Mouse (Mus musculus) CH12.LX (cell line): ENCODE results near the gene Kcnn3. TPM values are rescaled to one million over a fixed set of nuclear protein-coding genes. Genes with fewer than 3 reads are reported as not detected.

Experiments used
- polyA plus RNA-seq: library from polyadenylated mRNA; unstranded; fragments of >175 nt; gene quantifications from 2 replicates; pipeline ENCODE4 v1.2.1, GENCODE M21; 2012; ENCODE audit warnings: low read depth; ENCODE audit not compliant: insufficient read length
- total RNA-seq, 2 experiments: library from RNA; depleted of rRNA; stranded (reverse); fragments of 300-350 nt in 1 of 2; fragments of >200 nt in 1 of 2; gene quantifications; 2 replicates each; pipeline ENCODE4 v1.2.3; 2012 to 2014

The Kcnn3 gene
- total and polyA plus RNA-seq, 3 experiments: 0.06 TPM; not detected in 2

Other genes starting within 250 kb of the Kcnn3 start
- gene Slc50a1, start 249.6 kb upstream of the Kcnn3 start, total RNA-seq (2012; rRNA removed): 47.8 and 50.9 TPM in 2 replicates
- gene Slc50a1, start 249.6 kb upstream of the Kcnn3 start, total RNA-seq (2014; rRNA removed): 40.6 and 41.8 TPM in 2 replicates
- 44.7 and 56.0 TPM in 2 replicates for gene Slc50a1, start 249.6 kb upstream of the Kcnn3 start, polyA plus RNA-seq
- 0.59 and 0.93 TPM in 2 replicates for gene Efna1, start 239.0 kb upstream of the Kcnn3 start, total RNA-seq (2012; rRNA removed)
- 0.62 and 0.70 TPM in 2 replicates for gene Efna1, start 239.0 kb upstream of the Kcnn3 start, total RNA-seq (2014; rRNA removed)
- gene Efna1, start 239.0 kb upstream of the Kcnn3 start, polyA plus RNA-seq: 0.71 and 0.80 TPM in 2 replicates
- 0.13 TPM in 1 of 2 replicates, not detected in the other for gene Efna3, start 197.2 kb upstream of the Kcnn3 start, total RNA-seq (2012; rRNA removed)
- gene Efna3, start 197.2 kb upstream of the Kcnn3 start, total RNA-seq (2014; rRNA removed): 0.09 TPM in 1 of 2 replicates, not detected in the other
- 0.19 TPM in 1 of 2 replicates, not detected in the other for gene Efna3, start 197.2 kb upstream of the Kcnn3 start, polyA plus RNA-seq
- gene Efna4, start 182.1 kb upstream of the Kcnn3 start, total RNA-seq (2012; rRNA removed): 2.6 and 3.1 TPM in 2 replicates
- gene Efna4, start 182.1 kb upstream of the Kcnn3 start, total RNA-seq (2014; rRNA removed): 0.76 and 1.1 TPM in 2 replicates
- gene Efna4, start 182.1 kb upstream of the Kcnn3 start, polyA plus RNA-seq: 1.00 and 1.1 TPM in 2 replicates
- 31.3 and 39.1 TPM in 2 replicates for gene Adam15, start 170.2 kb upstream of the Kcnn3 start, total RNA-seq (2012; rRNA removed)
- gene Adam15, start 170.2 kb upstream of the Kcnn3 start, total RNA-seq (2014; rRNA removed): 5.8 and 5.9 TPM in 2 replicates
- 26.2 and 26.5 TPM in 2 replicates for gene Adam15, start 170.2 kb upstream of the Kcnn3 start, polyA plus RNA-seq
- not detected in 2 replicates for gene Dcst2, start 158.2 kb upstream of the Kcnn3 start, total RNA-seq (2012; rRNA removed)
- not detected in 2 replicates for gene Dcst2, start 158.2 kb upstream of the Kcnn3 start, total RNA-seq (2014; rRNA removed)
- gene Dcst2, start 158.2 kb upstream of the Kcnn3 start, polyA plus RNA-seq: 0.10 and 0.14 TPM in 2 replicates
- gene Dcst1, start 154.9 kb upstream of the Kcnn3 start, total RNA-seq (2012; rRNA removed): 0.04 and 0.21 TPM in 2 replicates
- not detected in 2 replicates for gene Dcst1, start 154.9 kb upstream of the Kcnn3 start, total RNA-seq (2014; rRNA removed)
- gene Dcst1, start 154.9 kb upstream of the Kcnn3 start, polyA plus RNA-seq: 0.10 and 0.53 TPM in 2 replicates
- 31.6 and 34.2 TPM in 2 replicates for gene Zbtb7b, start 125.4 kb upstream of the Kcnn3 start, total RNA-seq (2012; rRNA removed)
- 11.9 and 12.7 TPM in 2 replicates for gene Zbtb7b, start 125.4 kb upstream of the Kcnn3 start, total RNA-seq (2014; rRNA removed)
- 27.6 and 32.4 TPM in 2 replicates for gene Zbtb7b, start 125.4 kb upstream of the Kcnn3 start, polyA plus RNA-seq
- not detected in 2 replicates for gene Lenep, start 117.4 kb upstream of the Kcnn3 start, total RNA-seq (2012; rRNA removed)
- gene Lenep, start 117.4 kb upstream of the Kcnn3 start, total RNA-seq (2014; rRNA removed): not detected in 2 replicates
- gene Lenep, start 117.4 kb upstream of the Kcnn3 start, polyA plus RNA-seq: not detected in 2 replicates
- 26.9 and 29.0 TPM in 2 replicates for gene Flad1, start 108.3 kb upstream of the Kcnn3 start, total RNA-seq (2012; rRNA removed)
- gene Flad1, start 108.3 kb upstream of the Kcnn3 start, total RNA-seq (2014; rRNA removed): 28.7 and 31.1 TPM in 2 replicates
- gene Flad1, start 108.3 kb upstream of the Kcnn3 start, polyA plus RNA-seq: 25.9 and 26.0 TPM in 2 replicates
- 173 and 195 TPM in 2 replicates for gene Cks1b, start 101.8 kb upstream of the Kcnn3 start, total RNA-seq (2012; rRNA removed)
- 224 and 268 TPM in 2 replicates for gene Cks1b, start 101.8 kb upstream of the Kcnn3 start, total RNA-seq (2014; rRNA removed)
- gene Cks1b, start 101.8 kb upstream of the Kcnn3 start, polyA plus RNA-seq: 200 and 270 TPM in 2 replicates
- gene Shc1, start 101.7 kb upstream of the Kcnn3 start, total RNA-seq (2012; rRNA removed): 23.1 and 24.2 TPM in 2 replicates
- gene Shc1, start 101.7 kb upstream of the Kcnn3 start, total RNA-seq (2014; rRNA removed): 40.2 and 40.6 TPM in 2 replicates
- gene Shc1, start 101.7 kb upstream of the Kcnn3 start, polyA plus RNA-seq: 32.1 and 32.3 TPM in 2 replicates
- gene Pygo2, start 90.0 kb upstream of the Kcnn3 start, total RNA-seq (2012; rRNA removed): 40.2 and 40.8 TPM in 2 replicates
- gene Pygo2, start 90.0 kb upstream of the Kcnn3 start, total RNA-seq (2014; rRNA removed): 21.5 and 21.9 TPM in 2 replicates
- gene Pygo2, start 90.0 kb upstream of the Kcnn3 start, polyA plus RNA-seq: 29.7 and 31.7 TPM in 2 replicates
- gene Pbxip1, start 83.5 kb upstream of the Kcnn3 start, total RNA-seq (2012; rRNA removed): 16.3 and 18.4 TPM in 2 replicates
- 14.1 and 14.6 TPM in 2 replicates for gene Pbxip1, start 83.5 kb upstream of the Kcnn3 start, total RNA-seq (2014; rRNA removed)
- 17.3 and 17.6 TPM in 2 replicates for gene Pbxip1, start 83.5 kb upstream of the Kcnn3 start, polyA plus RNA-seq
- 42.1 and 50.5 TPM in 2 replicates for gene Pmvk, start 65.6 kb upstream of the Kcnn3 start, total RNA-seq (2012; rRNA removed)
- gene Pmvk, start 65.6 kb upstream of the Kcnn3 start, total RNA-seq (2014; rRNA removed): 64.0 and 69.3 TPM in 2 replicates
- gene Pmvk, start 65.6 kb upstream of the Kcnn3 start, polyA plus RNA-seq: 42.0 and 47.1 TPM in 2 replicates
- gene Adar, start 194.9 kb downstream of the Kcnn3 start, total RNA-seq (2012; rRNA removed): 20.4 and 22.7 TPM in 2 replicates
- 11.5 and 12.5 TPM in 2 replicates for gene Adar, start 194.9 kb downstream of the Kcnn3 start, total RNA-seq (2014; rRNA removed)
- 32.4 and 33.1 TPM in 2 replicates for gene Adar, start 194.9 kb downstream of the Kcnn3 start, polyA plus RNA-seq
- 0.59 and 0.63 TPM in 2 replicates for gene Chrnb2, start 244.5 kb downstream of the Kcnn3 start, total RNA-seq (2012; rRNA removed)
- 0.19 and 0.39 TPM in 2 replicates for gene Chrnb2, start 244.5 kb downstream of the Kcnn3 start, total RNA-seq (2014; rRNA removed)
- gene Chrnb2, start 244.5 kb downstream of the Kcnn3 start, polyA plus RNA-seq: 1.3 TPM in 2 replicates